ENCODE assay signal across 9 mouse cellular contexts in the genomic region with DNA sequence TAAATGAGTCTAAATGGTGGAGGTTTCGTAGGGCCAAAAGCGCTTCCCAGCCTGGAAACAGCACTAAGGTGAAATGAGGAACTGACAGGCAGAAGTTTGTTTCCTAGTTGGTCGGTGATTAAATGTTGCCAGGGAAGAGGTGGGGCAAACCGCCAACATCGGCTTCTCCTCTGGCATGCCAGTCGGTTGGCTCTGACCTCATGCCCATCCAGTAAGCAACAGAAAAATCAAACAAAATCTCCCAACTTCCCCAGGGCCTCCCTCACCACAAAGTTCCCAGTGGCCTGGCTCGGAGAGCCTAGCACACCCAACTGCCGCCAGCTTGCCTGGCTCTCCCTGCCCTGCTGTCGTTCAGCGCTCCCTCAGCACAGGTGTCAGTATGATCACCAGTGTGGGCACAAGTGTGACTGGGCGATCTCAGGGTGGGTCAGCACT. TPM values are rescaled to one million over a fixed set of nuclear protein-coding genes. Genes with fewer than 3 reads are reported as not detected.
A peak's percentile ranks its signal among the peaks of the same experiment; 100 is the strongest.
DNase-seq lines count a peak whose midpoint lies in the region; ATAC-seq and TF ChIP-seq lines count a peak whose summit lies in the region.
"Had no signal": no experiment of that assay in that cellular context is flagged by ENCODE, and none has a peak within 500 bp of the region (broad histone marks: within the 10 kb centered on the region; RNA-seq: fewer than 3 reads in every experiment).

No protein-coding gene starts in this region.

- H3K27ac ChIP-seq in heart, adult 2 months: no peak overlapping the region
- no peak overlapping the region for H3K27ac ChIP-seq in heart, embryonic 12.5 days (ENCODE audit: poor library complexity, severe bottlenecking)
- H3K27ac ChIP-seq: limb, embryonic 15.5 days had no signal

- DNase-seq in heart, adult 2 months: peak; percentile 51 to 72
- peak; percentile 76 for DNase-seq in 3134 (ENCODE audit: extremely low read depth, insufficient read length, low spot score)
- DNase-seq in adrenal gland, postnatal 25 days: peak; percentile 71
- peak; percentile 75 for DNase-seq in kidney, adult 9 months
- no peak for DNase-seq in thymus, postnatal 0 days (ENCODE audit: low spot score)
- no peak for DNase-seq in retina, embryonic 14.5 days (ENCODE audit: low spot score)
- no peak for DNase-seq in left cerebral cortex, postnatal 36 days (ENCODE audit: low spot score in 2 of 2)

- peaks cover 6% of the 10 kb centered on the region for H3K4me1 ChIP-seq in heart, adult 2 months (ENCODE audit: control insufficient read depth, insufficient read depth, low read length)
- H3K4me1 ChIP-seq in heart, embryonic 12.5 days (replicated peaks): no peaks in the 10 kb centered on the region

- 63% methylated on average over 11 of the region's 11 CpGs for WGBS in heart, adult 2 months
- 85% methylated on average over 11 of the region's 11 CpGs for WGBS in heart, embryonic 12.5 days

- H3K79me2 ChIP-seq in heart, adult 2 months (replicated peaks; ENCODE audit: control insufficient read depth, insufficient read depth, low read length): no peaks in the 10 kb centered on the region; the same call in 1 of the 2 replicates

- no peaks in the 10 kb centered on the region for H3K36me3 ChIP-seq in heart, adult 2 months (ENCODE audit: control insufficient read depth, insufficient read depth, low read length)
- H3K36me3 ChIP-seq in heart, embryonic 12.5 days: no peaks in the 10 kb centered on the region
- H3K36me3 ChIP-seq: limb, embryonic 15.5 days had no signal

- TF ChIP-seq EP300 in heart, adult 2 months (IDR thresholded peaks at IDR 0.05; ENCODE audit: insufficient read depth, low read depth, low read length): no peak

- TF ChIP-seq CTCF in heart, adult 2 months (IDR thresholded peaks at IDR 0.05): no peak

- no peak overlapping the region for H3K4me2 ChIP-seq in heart, embryonic 12.5 days
- H3K4me2 ChIP-seq: limb, embryonic 15.5 days had no signal

- no peak for TF ChIP-seq POLR2A in heart, adult 2 months (IDR thresholded peaks at IDR 0.05; ENCODE audit: insufficient read depth, low read depth, low read length)

- no peak for ATAC-seq in heart, embryonic 12.5 days (ENCODE audit: insufficient number of reproducible peaks, low FRiP score)

- no peaks in the 10 kb centered on the region for H3K9me3 ChIP-seq in heart, embryonic 12.5 days (replicated peaks)
- H3K9me3 ChIP-seq: limb, embryonic 15.5 days had no signal

- no peak overlapping the region for H3K4me3 ChIP-seq in heart, adult 2 months
- H3K4me3 ChIP-seq in heart, embryonic 12.5 days: no peak overlapping the region
- H3K4me3 ChIP-seq: limb, embryonic 15.5 days had no signal

- no peak overlapping the region for H3K9ac ChIP-seq in heart, adult 2 months (ENCODE audit: low read depth, low read length)
- no peak overlapping the region for H3K9ac ChIP-seq in heart, embryonic 12.5 days
- H3K9ac ChIP-seq: limb, embryonic 15.5 days had no signal

- intact Hi-C loops in heart, adult 2 months (cut with DNase I): loop anchor here (5.0 kb wide), 1 partner anchor 37 kb away; no protein-coding TSS in a partner anchor
- intact Hi-C loops in left cerebral cortex, postnatal 36 days (cut with DNase I): no loop called here

- no peaks in the 10 kb centered on the region for H3K27me3 ChIP-seq in heart, adult 2 months (ENCODE audit: control insufficient read depth, insufficient read depth, low read length)
- H3K27me3 ChIP-seq in heart, embryonic 12.5 days (replicated peaks): 0 out of 2 replicates have a peak, but pooled peaks cover 15% of the 10 kb centered on the region
- H3K27me3 ChIP-seq: limb, embryonic 15.5 days had no signal

RNA-seq across cellular contexts. Expression of a gene that starts 31.3 kb away (rescaled TPM):
- total RNA-seq in heart, adult 2 months (2021): 1 to 10 TPM; 9.1 to 9.8 TPM
- polyA plus RNA-seq in heart, adult 2 months (2012; rRNA removed): 5.7 and 7.4 TPM in 2 replicates
- polyA plus RNA-seq in heart, embryonic 12.5 days (2016; fragmentation: Nextera tagmentation; extraction: Ambion mirVana): 2.2 TPM in 2 replicates
- total RNA-seq in adrenal gland, postnatal 25 days (2021): 18.7 and 21.1 TPM in 2 replicates
- polyA plus RNA-seq in thymus, postnatal 0 days (2015; fragmentation: Nextera tagmentation; extraction: Ambion mirVana): 3.3 and 3.5 TPM in 2 replicates
- 10 to 100 TPM in 1 of 2 experiments, 1 to 10 TPM in 1; 8.4 to 13.6 TPM for total RNA-seq in left cerebral cortex, postnatal 36 days (2021)

Comparison
In these comparisons a context has a peak if more than half of its experiments do, and no peak if none do; other contexts are left out.
1. DNase-seq: peak in heart, adult 2 months (2 of 2), 3134 (single experiment), adrenal gland, postnatal 25 days (single experiment) and kidney, adult 9 months (single experiment); none in thymus, postnatal 0 days (single experiment), retina, embryonic 14.5 days (single experiment) and left cerebral cortex, postnatal 36 days (0 of 2).